Mouse (Mus musculus) lung, embryonic 15.5 days (tissue): ENCODE data around the gene Pglyrp1. TPM values are rescaled to one million over a fixed set of nuclear protein-coding genes. Genes with fewer than 3 reads are reported as not detected.
A peak's percentile ranks its signal among the peaks of the same experiment; 100 is the strongest.

Experiments
- ATAC-seq: fragments of 200-750 bp; cut with Nextera tagmentation; 2 replicates; pipeline ENCODE4 v1.8.0; 2017; ENCODE audit warnings: moderate number of reproducible peaks, borderline replicate concordance; ENCODE audit not compliant: low FRiP score, low TSS enrichment; ENCODE audit errors: extremely low read depth
- H3K27ac ChIP-seq: fragments of 300-500 bp; sonication (generic); 2 replicates; pipeline ENCODE4 v1.5.1; 2015; ENCODE audit warnings: moderate library complexity, mild to moderate bottlenecking, inconsistent platforms
- H3K27me3 ChIP-seq: fragments of 300-500 bp; sonication (generic); 2 replicates; pipeline ENCODE4 v1.6.1; 2015; ENCODE audit warnings: inconsistent platforms
- H3K36me3 ChIP-seq: fragments of 300-500 bp; sonication (generic); 2 replicates; pipeline ENCODE4 v1.6.1; 2015; ENCODE audit warnings: inconsistent platforms
- H3K4me1 ChIP-seq: fragments of 300-500 bp; sonication (generic); 2 replicates; pipeline ENCODE4 v1.6.1; 2015; ENCODE audit warnings: inconsistent platforms
- H3K4me2 ChIP-seq: fragments of 300-500 bp; sonication (generic); 2 replicates; pipeline ENCODE4 v1.6.1; 2015; ENCODE audit warnings: inconsistent platforms, mild to moderate bottlenecking, moderate library complexity
- H3K4me3 ChIP-seq: fragments of 300-500 bp; sonication (generic); 2 replicates; pipeline ENCODE4 v1.5.1; 2015; ENCODE audit warnings: mild to moderate bottlenecking, inconsistent platforms
- H3K9ac ChIP-seq: fragments of 300-500 bp; sonication (generic); 2 replicates; pipeline ENCODE4 v1.6.1; 2015; ENCODE audit warnings: inconsistent platforms
- H3K9me3 ChIP-seq: fragments of 300-500 bp; sonication (generic); 2 replicates; pipeline ENCODE4 v1.6.1; 2016; ENCODE audit warnings: inconsistent platforms
- WGBS: fragments of 180-500 bp; shearing (Covaris S2); methylation state at CpG from one replicate; pipeline ENCODE4 v1.1.7; 2015; 5-methylcytosine and 5-hydroxymethylcytosine counted together
- polyA plus RNA-seq: library from polyadenylated mRNA; unstranded; fragments of >200 nt; fragmentation: Nextera tagmentation; extraction: Ambion mirVana; gene quantifications from 2 replicates; pipeline ENCODE4 v1.2.1, GENCODE M21; 2015

Pglyrp1 gene
- polyA plus RNA-seq, 1 experiment from 2014 or later = 6.7 TPM

DNA sequence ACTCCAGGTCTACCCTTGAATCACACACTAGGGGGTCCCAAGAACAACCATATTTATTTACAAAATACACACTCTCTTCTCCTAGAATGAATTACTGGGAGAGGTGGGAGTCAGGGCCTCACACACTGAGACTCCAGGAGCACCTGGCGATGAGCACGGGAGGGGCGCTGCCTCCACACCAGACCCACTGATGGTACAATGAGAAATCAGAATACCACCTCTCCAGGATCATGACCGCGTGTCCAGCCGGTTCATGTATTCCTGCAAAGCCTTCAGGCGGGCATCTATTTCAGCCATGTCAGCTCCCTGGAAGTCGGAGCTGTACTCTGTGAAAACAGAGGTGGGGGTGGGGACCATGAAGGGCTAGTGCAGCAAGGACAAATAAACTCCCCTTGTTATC, 19.7 kb downstream of the Pglyrp1 start:
- Histone ChIP-seq H3K4me1 (peaks cover 21% of the 10 kb centered on the region), H3K36me3 (no peaks in the 10 kb centered on the region), H3K4me2 (no peak overlapping the region), H3K9ac (no peak overlapping the region), H3K9me3 (no peaks in the 10 kb centered on the region), H3K4me3 (no peak overlapping the region), H3K27me3 (peaks cover 8% of the 10 kb centered on the region), H3K27ac (no peak overlapping the region)
- no peak for ATAC-seq
- WGBS = 85% methylated on average over 8 of the region's 8 CpGs

DNA sequence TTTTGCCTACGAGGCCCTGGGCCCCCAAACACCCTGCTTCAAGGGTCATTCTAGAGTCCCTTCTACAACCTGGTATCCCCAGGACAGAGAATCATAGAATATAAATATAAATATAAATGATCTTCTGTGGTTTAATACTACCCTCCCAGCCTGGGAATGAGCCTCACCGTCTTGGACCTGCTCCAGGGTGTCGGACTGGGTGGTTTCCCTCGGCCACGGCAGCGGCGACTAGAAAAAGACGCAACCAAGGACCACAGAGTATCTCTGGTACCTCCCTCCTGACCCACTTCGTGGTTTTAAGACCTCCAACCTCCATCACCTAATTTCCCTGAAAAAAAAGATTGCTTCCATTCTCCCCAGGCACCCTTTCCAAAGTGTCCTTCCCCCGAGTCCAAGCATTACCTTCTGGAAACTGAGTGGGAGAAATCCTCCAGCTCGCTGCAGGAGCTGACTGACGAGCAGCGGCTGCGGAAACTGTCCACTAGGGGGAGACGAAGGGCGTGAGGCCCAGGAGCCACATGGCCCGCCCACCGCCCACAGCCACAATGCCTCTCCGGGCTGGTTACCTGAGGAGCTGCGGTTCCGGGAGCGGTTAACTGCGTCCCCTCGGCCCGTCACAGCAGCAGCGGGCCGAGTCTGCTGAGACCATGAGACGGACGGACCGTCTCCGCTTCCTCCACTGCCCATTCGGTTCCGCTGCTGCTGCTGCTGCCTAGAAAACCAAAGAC, 20.9 kb downstream of the Pglyrp1 start:
- H3K36me3 ChIP-seq = no peaks in the 10 kb centered on the region
- ATAC-seq = peak; percentile 41; the same call in 1 of the 2 replicates
- no peak overlapping the region for H3K27ac ChIP-seq
- WGBS = 17% methylated on average over 33 of the region's 33 CpGs
- H3K4me3 ChIP-seq = peak overlapping the region; percentile 38
- H3K27me3 ChIP-seq = peaks cover 8% of the 10 kb centered on the region
- H3K9ac ChIP-seq = peak overlapping the region; percentile 41
- H3K4me1 ChIP-seq = peaks cover 21% of the 10 kb centered on the region
- H3K4me2 ChIP-seq = peak overlapping the region; percentile 86
- no peaks in the 10 kb centered on the region for H3K9me3 ChIP-seq

DNA sequence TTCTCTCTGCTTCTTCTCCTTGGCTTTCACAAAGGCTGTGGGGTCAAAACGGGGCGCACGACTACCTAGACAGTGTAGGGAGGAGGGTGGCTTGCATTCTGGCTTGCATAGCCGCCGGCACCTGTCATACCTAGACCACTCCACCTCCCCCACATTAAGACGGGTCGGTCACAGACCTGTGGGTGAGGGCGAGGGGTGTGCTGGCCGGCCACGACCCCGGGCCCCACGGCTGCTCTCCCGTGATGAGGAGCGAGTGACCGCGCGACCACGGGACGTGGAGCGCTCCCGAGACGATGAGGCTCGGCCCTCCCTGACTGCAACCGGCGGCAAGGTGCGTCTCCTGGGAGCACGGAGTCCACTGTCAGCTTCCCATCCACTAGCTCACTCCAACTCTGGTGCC, 21.9 kb downstream of the Pglyrp1 start:
- Histone ChIP-seq H3K27me3 (peaks cover 8% of the 10 kb centered on the region), H3K9me3 (no peaks in the 10 kb centered on the region), H3K36me3 (0 out of 2 replicates have a peak, but pooled peaks cover 3% of the 10 kb centered on the region), H3K27ac (no peak overlapping the region), H3K4me3 (peak overlapping the region; percentile 38; the same call in 1 of the 2 replicates), H3K4me2 (peak overlapping the region; percentile 86), H3K9ac (no peak overlapping the region), H3K4me1 (peaks cover 21% of the 10 kb centered on the region)
- ATAC-seq = 0 out of 2 replicates have a peak, but pooled peaks have one; percentile 6
- WGBS = 33% methylated on average over 20 of the region's 27 CpGs

DNA sequence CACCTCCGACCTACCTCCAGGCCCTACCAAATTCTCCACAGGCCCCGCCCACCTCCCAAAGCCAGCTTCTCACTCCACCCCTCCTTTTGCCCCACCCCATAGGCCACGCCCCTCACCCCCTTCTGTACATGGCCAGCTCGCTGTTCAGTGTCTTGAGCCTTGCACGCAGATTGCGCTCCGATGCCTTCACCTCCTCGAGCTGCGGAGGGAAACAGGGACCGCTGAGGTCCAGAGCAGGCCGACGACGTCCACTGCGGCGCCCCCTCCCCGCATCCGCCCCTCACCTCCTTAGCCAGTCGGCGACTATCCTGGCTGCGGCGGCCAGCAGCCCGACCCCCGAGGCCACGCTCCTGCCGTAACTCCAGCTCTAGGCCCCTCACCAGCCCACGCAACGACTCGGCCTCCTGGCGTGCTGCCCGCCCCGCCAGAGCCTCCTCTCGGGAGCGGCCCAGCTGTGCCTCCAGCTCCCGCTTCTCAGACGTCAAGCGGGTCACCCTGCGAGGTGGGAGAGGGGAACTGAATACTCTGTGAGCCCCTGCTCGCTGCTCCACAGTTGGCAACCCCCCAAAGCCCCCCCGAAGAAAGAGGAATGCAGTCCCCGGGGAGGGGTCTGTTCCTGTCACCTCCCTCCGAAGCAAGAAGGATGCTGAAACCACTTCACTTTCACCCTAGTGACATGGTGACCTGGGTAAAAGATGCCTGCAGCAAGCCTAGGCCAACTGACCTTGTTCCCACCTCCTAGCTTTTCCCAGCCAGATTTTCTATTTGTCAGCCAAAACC, 22.7 kb downstream of the Pglyrp1 start:
- Histone ChIP-seq H3K9me3 (no peaks in the 10 kb centered on the region), H3K27me3 (peaks cover 8% of the 10 kb centered on the region), H3K4me3 (peak overlapping the region; percentile 38), H3K9ac (peak overlapping the region; percentile 43), H3K36me3 (peaks cover 3% of the 10 kb centered on the region; the same call in 1 of the 2 replicates), H3K4me1 (peaks cover 21% of the 10 kb centered on the region), H3K4me2 (peak overlapping the region; percentile 86), H3K27ac (no peak overlapping the region)
- WGBS = 3% methylated on average over 41 of the region's 41 CpGs
- ATAC-seq = peak; percentile 60

DNA sequence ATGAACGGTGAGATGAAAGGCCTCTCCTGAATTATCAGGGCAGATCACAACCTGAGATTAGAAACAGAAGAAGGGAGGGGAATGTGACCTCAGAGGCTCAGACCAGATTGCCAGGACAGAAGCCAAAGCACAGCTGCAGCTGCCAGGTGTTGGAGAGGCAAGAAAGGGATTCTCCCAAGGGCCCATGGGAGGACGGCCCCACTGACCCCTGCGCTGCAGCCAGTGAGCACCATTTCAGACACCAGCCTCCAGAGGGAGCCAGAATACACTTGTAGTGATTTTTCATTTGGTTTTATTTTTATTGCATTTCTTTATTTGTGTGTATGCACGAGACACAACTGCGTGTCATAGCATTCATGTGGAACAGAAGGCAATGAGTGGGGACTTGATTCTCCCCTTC, 25.4 kb downstream of the Pglyrp1 start:
- Histone ChIP-seq H3K9me3 (no peaks in the 10 kb centered on the region), H3K4me2 (no peak overlapping the region), H3K4me1 (peaks cover 27% of the 10 kb centered on the region), H3K36me3 (peaks cover 11% of the 10 kb centered on the region; the same call in 1 of the 2 replicates), H3K9ac (no peak overlapping the region), H3K4me3 (no peak overlapping the region), H3K27me3 (peaks cover 8% of the 10 kb centered on the region), H3K27ac (no peak overlapping the region)
- 47% methylated on average over 5 of the region's 5 CpGs for WGBS
- ATAC-seq = no peak

DNA sequence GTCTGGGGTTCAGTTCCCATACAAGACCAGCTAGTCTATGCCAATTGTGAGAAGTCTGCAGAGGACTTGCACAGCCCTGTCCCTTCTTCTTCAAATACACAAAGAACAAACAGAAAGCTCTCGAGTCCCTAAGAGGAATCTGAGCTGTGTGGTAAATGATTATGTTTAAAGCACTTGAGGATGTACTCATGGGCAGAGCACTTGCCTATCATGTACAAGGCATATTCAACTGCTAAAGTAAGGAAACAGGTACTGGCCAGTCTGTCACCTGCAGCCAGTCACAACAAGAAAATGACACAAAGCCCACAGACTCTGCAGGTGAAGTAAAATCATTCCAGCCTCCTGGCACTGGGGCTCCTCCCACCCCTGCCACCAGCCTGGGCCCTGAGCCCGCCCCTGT, 29.4 kb downstream of the Pglyrp1 start:
- peak; percentile 35; the same call in 1 of the 2 replicates for ATAC-seq
- Histone ChIP-seq H3K4me2 (no peak overlapping the region), H3K4me3 (no peak overlapping the region), H3K27ac (0 out of 2 replicates have a peak overlapping the region, but pooled peaks have one; percentile 7), H3K4me1 (0 out of 2 replicates have a peak, but pooled peaks cover 6% of the 10 kb centered on the region), H3K9ac (no peak overlapping the region), H3K9me3 (no peaks in the 10 kb centered on the region), H3K27me3 (no peaks in the 10 kb centered on the region), H3K36me3 (peaks cover 18% of the 10 kb centered on the region; the same call in 1 of the 2 replicates)
- WGBS = 54% methylated on average over 2 of the region's 2 CpGs

DNA sequence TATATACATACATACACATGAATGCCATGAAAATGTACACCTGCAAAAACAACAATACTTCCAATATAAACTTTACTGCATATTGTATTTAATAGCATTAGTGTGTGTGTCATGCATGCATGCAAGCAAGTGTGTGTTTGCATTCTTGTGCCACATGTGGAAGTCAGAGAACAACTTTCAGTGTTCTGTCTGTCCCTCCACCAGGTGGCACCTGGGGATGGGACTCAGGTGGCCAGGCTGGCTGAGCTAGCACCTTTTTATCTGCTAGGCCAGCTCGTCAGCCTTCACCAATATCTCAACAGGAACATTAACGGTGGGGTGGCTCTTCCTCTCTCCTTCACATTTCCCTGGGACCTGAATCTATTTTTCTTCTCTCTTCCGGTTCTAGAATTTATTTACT, 31.4 kb downstream of the Pglyrp1 start:
- H3K27me3 ChIP-seq = no peaks in the 10 kb centered on the region
- H3K4me1 ChIP-seq = 0 out of 2 replicates have a peak, but pooled peaks cover 6% of the 10 kb centered on the region
- H3K4me2 ChIP-seq = no peak overlapping the region
- no peak overlapping the region for H3K9ac ChIP-seq
- no peak overlapping the region for H3K4me3 ChIP-seq
- 57% methylated on average over 3 of the region's 3 CpGs for WGBS
- ATAC-seq = no peak
- H3K27ac ChIP-seq = no peak overlapping the region
- peaks cover 18% of the 10 kb centered on the region; the same call in 1 of the 2 replicates for H3K36me3 ChIP-seq
- no peaks in the 10 kb centered on the region for H3K9me3 ChIP-seq

DNA sequence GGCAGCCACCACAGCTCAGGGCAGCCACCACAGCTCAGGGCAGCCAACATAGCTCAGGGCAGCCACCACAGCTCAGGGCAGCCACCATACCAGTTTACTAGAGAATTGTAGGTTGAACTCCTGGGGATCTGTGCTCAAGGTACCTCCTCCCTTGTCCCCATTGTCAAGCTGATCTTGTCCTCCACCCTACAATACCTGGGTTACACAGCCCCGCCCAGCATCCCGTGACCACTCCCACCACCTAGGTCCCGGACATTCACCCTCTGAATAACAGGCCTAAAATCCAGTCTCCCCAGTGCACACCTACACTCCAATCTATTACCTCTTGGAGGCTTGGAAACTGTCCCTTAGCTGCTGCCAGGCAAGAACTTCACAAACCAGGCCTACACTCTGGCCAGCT, 33.8 kb downstream of the Pglyrp1 start:
- Histone ChIP-seq H3K27me3 (no peaks in the 10 kb centered on the region), H3K36me3 (0 out of 2 replicates have a peak, but pooled peaks cover 7% of the 10 kb centered on the region), H3K9ac (no peak overlapping the region), H3K4me1 (peaks cover 18% of the 10 kb centered on the region), H3K4me2 (no peak overlapping the region), H3K27ac (no peak overlapping the region), H3K9me3 (no peaks in the 10 kb centered on the region), H3K4me3 (no peak overlapping the region)
- no peak for ATAC-seq
- 76% methylated on average over 3 of the region's 3 CpGs for WGBS

DNA sequence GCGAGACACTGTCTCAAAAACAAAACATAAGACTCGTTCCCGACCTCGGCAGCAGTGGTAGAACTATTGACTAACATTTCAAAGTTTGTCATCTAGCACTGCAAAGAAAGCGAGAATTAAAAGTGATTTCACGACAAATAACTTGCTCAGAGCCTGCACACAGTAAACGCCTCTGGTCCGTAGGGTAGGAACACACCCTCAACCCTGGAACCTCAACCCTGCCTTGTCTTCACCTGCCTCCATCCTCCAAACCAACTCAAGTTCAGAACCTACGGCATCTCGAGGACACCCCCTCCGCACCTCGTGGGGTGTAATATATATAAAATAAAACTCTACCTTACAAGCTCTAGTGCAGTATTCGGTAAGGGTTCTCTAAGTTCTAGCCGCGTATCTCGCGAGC, 38.7 kb downstream of the Pglyrp1 start:
- peaks cover 18% of the 10 kb centered on the region for H3K4me1 ChIP-seq
- H3K4me2 ChIP-seq = peak overlapping the region; percentile 55
- peak; percentile 13; the same call in 1 of the 2 replicates for ATAC-seq
- H3K9me3 ChIP-seq = no peaks in the 10 kb centered on the region
- peak overlapping the region; percentile 54 for H3K9ac ChIP-seq
- peak overlapping the region; percentile 68 for H3K4me3 ChIP-seq
- no peak overlapping the region for H3K27ac ChIP-seq
- WGBS = 5% methylated on average over 17 of the region's 17 CpGs
- no peaks in the 10 kb centered on the region for H3K36me3 ChIP-seq
- H3K27me3 ChIP-seq = no peaks in the 10 kb centered on the region

DNA sequence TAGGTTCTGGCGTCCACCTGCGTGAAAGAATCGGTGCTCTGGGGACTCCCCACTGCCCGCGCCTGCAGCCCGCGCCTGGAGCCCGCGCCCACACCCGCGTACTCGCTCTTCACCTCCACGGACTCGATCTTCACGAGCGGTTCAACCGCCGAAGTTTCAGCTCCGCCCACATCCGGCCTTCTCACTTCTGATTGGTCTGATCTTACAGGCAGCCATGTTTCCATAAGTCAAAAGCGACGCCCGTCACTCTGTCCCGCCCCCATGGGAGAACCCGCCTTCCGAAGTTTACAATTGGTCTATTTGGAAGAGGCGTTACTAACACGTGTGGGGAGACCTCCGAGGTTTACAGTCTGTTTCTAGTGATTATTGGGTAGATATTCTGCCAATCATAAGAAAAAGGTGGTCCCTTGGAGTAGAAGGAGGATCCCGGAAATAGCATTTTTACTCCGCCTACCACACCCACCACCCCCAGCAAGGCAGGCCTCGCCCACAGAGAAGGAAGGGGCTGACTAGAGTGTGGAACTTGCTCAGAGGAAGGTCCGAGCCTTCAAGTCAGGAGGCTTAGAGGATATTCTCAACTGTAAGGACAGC, 39.2 kb downstream of the Pglyrp1 start, which contains the start of gene Ccdc61:
TSS of gene Ccdc61 (minus strand) at position 175 of the 591 bp plus-strand sequence.
- WGBS = under 1% methylated on average over 33 of the region's 33 CpGs
- peak; percentile 99 for ATAC-seq

DNA sequence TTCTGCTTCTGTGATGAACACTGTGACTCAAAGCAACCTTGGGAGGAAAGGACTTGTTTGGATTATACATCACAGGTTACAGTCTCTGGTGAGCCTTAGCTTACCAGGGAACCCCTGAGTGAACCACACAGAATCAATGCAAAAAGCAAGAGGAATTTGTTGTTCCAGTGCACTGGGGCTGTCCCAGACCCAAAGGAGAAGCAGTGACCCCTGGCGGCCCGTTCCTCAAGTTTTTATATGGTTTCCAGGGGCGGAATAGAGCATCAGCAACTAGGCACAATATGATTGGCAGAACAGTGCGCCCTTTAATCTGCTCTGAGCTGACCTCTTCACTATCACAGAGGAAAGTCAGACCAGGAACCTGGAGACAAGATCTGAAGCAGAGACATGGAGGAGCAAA, 45.1 kb downstream of the Pglyrp1 start:
- Histone ChIP-seq H3K9ac (no peak overlapping the region), H3K4me2 (no peak overlapping the region), H3K9me3 (no peaks in the 10 kb centered on the region), H3K27ac (no peak overlapping the region), H3K4me3 (no peak overlapping the region), H3K36me3 (no peaks in the 10 kb centered on the region), H3K4me1 (peaks cover 3% of the 10 kb centered on the region), H3K27me3 (no peaks in the 10 kb centered on the region)
- WGBS = 68% methylated on average over 4 of the region's 4 CpGs
- no peak for ATAC-seq

More for the DNA sequence above, 39.2 kb downstream of the Pglyrp1 start, which contains the start of gene Ccdc61:
- Histone ChIP-seq H3K4me2 (peak within 1 kb of the TSS; percentile 65), H3K27me3 (no peaks in the 10 kb centered on the region), H3K27ac (no peak within 1 kb of the TSS), H3K4me3 (peak within 1 kb of the TSS; percentile 68), H3K36me3 (no peaks in the 10 kb centered on the region), H3K9ac (peak within 1 kb of the TSS; percentile 54), H3K4me1 (peaks cover 18% of the 10 kb centered on the region), H3K9me3 (no peaks in the 10 kb centered on the region)
